Mouse (Mus musculus): ENCODE measurements around the gene Pdx1. TPM values are rescaled to one million over a fixed set of nuclear protein-coding genes. Genes with fewer than 3 reads are reported as not detected.
A peak's percentile ranks its signal among the peaks of the same experiment; 100 is the strongest.

Pdx1 gene
- total RNA-seq (2021), result not detected
- long read RNA-seq, experiment 1, result 0 reads
- long read RNA-seq, experiment 2, result 0 reads

GRCm38 (mm10) chr5:147269926-147270672 lies at the start of gene Pdx1:
Pdx1 (plus strand) TSS chr5:147269959.
- DNase-seq (ENCODE audit: low spot score in 2 of 2), result no peak

DNA sequence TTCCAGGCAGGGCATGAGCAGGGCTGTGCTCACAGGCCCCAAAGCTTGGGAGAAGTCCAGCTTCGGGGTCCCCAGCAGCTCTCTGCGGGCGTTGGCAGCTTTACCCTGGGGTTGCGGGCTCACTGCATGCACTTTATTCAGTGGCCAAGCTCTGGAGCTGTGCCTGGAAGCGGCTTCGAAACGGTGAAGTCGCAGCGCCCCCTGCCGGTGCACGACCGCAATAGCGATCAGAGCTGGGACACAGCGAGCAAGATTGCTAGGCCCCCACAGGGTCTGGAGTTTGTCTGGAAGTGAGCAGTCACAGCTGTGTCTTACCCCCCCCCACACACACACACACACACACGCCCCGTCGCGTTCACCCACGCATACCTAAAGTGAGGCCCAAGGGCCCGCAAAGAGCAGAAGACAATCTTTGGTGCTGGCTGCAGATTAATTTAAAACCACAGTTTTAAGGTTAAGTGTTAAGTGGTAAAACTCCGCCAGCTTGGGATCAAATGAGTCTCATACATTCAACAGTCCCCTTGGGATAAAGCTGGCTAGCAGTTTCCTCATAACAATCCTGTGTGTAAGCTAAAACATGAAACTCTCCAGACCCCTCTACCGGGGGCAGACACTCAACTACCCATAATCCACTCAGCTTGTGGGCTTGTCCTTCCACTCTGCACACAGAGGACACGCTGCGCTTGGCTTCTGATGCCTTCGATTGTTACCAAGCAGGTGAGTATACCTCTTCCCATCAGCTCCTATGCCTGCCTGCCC lies 42.2 kb upstream of the Pdx1 start:
- peak; percentile 73 to 82 for DNase-seq (ENCODE audit: low spot score in 2 of 2)

DNA sequence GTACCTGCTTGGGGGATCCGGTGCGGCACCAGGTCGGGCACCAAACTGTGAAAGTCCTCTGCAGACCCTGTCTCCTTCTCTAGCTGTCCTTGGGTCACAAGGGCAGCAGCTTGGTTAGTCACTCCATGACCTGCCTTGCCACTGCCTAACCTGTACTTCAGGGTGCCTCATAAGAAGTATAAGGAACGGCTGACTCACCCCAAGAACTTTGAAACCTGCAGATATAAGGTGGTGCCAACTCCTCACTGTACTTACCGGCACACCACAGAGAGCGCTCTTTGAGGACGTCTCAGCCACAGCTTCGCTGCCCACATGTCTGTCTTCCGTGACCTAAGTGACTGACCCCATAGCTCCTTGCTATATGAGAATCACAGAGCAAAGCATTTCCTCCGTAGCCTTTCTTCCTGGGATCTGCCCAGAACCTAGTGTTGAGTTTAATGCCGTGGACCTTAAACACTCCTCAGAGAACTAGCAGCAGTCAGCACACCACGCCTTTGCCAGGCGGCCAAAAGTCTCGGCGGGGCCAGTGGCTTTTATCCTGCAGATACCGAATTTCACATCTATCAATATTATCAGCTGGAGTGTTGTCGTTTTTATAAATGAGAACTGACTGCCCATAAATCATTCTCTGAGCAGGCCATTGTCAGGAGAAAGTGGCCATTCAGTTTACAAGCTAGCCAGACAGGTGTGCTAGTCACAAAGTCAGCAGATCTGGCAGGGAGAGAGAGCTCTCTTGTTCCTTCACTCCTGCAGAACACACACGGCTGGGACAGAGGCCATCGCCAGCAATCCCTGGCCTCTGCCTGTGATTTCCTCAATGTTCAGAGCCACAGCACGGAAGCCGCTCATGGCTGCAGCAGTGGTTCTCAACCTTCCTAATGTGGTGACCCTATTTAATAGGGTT lies 34.1 kb upstream of the Pdx1 start:
- DNase-seq (ENCODE audit: low spot score in 2 of 2), result no peak

GRCm38 (mm10) chr5:147243908-147244307 lies 25.9 kb upstream of the Pdx1 start:
- DNase-seq (ENCODE audit: low spot score in 2 of 2), result no peak

DNA sequence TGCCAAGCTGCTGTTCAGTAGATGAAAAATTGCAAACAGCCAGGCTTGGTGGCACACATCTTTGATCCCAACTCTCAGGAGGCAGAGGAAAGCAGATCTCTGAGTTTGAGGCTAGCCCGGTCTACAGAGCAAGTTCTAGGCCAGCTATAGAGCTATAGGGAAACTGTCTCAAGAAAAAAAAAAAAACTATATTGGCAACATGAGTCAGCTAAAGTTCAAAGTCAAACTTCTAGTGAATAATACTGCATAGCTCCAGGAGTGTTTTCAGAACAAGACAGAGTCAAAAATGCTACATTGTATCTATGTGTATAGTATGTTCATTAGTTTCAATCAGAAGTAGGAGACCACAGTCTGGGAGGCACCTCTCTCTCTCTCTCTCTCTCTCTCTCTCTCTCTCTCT lies 9.6 kb upstream of the Pdx1 start:
- DNase-seq (ENCODE audit: low spot score in 2 of 2), result no peak

GRCm38 (mm10) chr5:147260778-147261177 lies 9.0 kb upstream of the Pdx1 start:
- DNase-seq (ENCODE audit: low spot score in 2 of 2), result no peak

- DNase-seq (ENCODE audit: low spot score in 2 of 2), result no peak
Observed at GRCm38 (mm10) chr5:147261899-147262541, 7.7 kb upstream of the Pdx1 start.

DNA sequence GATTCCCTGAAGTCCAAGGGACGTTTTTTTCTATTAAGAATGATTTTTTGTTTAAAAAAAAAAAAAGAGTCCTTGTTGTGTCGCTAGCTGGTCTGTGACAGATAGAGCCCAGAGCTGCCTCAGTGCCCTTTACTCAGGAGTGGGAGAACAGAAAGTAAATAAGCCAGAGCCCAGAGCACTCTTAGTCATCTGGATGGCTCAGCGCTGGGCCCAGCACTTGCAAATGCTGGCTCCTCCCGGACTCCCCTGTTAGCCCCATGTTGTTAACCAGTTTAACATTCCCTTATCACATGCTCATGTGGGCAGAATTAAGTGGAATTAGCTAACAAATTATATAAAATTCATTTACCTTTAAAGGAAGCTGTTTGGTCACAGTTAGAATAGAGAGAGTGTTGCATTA lies 5.8 kb upstream of the Pdx1 start:
- no peak for DNase-seq (ENCODE audit: low spot score in 2 of 2)

DNA sequence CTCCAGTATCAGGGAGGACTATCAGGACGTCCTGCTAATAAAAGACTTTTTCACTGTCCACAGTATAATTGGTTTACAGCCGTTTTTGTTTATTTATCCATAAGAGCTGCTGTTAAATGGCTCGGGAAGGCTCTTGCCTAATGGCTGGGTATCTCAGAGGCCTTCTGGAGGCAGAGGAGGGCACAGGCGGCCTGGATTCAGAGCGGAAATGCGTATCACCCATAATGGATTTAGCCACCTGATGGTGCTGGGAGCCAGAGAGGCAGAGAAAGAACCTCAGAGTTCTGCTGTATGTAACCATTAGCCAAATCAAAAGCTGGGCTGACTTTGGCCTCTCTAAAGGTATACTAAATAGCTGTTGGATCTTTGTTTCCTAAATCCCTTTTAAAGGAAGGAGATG lies 2.3 kb upstream of the Pdx1 start:
- no peak for DNase-seq (ENCODE audit: low spot score in 2 of 2)

DNA sequence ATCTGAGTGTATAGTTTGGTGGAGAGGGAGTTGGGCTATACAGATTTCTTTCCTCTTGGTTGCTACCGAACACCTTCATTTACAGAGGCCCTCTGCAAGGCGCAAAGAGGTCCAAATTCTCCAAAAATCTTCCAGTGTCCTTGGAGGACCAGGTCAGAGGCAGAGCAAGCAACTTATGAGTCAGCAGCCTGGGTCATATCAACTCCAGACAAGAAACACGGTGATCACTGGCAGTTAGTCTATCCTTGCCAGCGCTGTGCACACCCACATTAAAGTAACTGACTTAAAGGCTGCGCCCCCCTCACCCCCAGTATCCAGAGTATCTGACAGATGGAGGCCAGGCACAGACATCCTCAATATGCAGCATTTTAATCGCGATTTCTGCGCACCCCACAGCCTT lies 1.0 kb upstream of the Pdx1 start:
- no peak for DNase-seq (ENCODE audit: low spot score in 2 of 2)

- DNase-seq (ENCODE audit: low spot score in 2 of 2), result no peak
Observed at GRCm38 (mm10) chr5:147269371-147269770, 388 bp upstream of the Pdx1 start.

DNA sequence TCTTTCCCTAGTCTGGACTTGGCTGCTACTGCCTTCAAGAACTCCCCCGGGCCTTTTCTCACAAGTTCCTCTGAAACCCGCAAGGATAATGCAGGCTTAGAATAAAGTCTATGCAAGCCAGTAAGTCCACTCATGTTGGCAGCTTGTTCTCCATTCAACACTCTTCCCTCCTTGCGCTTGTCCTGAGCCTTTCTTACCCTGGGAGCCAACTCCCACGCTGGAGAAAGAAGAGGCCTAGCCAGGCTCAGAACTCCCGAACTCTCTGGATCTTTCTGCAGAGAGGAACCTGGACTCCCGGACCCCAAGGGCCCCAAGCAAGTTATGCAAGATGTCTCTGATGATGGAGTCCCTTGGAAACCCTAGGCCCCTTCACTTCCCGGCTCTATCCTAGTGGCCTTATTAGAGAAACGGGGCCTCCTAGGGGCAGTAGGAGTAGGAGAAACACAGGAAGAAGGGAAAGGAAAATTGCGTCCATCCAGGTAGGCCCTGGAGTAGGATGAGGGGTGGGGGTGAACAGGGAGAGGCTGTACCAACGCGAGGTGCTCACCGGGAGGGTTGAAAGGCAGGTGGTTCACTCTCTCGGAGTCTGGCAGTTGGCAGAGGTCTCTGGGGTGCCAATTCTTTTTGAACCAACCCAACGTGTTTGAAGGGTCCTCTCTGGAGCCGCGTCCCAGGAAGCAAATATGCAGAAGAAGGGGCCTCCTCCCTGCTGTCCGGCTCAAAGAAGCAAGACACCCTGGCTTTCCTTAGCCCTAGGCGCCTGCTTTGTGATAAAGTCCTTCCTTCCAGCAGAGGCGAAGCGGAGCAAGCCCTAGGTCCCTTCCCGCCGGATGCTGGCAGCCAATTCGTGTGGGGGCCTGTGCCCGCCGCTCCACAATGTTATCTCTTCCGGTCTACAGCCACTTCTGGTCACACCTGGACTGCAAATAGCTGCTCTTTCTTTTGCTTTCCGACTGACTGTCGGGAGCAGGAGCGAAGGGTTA lies 1.2 kb downstream of the Pdx1 start:
- no peak for DNase-seq (ENCODE audit: low spot score in 2 of 2)

DNA sequence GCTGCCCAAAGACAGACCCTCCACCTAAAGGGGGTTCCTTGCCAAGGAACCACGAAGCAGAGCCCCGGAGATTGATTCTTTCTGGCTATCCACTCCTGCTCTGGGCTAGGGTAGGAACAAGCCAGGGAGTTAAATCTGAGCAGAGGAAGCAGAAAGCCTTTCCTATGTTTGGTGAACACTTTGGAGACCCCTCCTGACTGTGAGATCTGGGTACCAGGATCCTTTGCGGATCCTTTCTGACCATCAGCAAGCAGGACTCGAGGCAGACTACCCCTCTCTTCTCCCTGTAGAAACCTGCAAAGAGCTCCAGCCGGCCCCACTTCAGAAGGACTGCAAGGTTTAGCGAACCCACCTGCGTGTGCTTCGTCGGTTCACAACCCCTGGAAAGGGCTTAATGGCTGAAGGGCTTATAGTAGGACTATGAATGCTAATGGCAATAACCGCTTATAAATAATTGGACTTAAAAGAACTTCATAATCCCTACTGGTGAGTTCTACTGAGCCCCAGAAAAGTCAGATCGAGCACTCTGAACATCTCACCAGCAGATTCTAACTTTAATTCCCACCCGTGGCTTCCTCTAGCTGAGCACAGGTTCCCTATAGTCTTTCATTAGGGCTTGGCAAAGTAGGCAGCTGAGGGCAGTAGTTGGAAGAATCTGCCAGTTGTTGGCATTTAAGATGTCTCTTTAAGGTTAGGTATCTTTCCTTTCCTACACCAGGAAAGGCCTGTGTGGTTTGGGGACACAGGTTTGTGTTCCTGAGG lies 2.5 kb downstream of the Pdx1 start:
- DNase-seq (ENCODE audit: low spot score in 2 of 2), result no peak

DNA sequence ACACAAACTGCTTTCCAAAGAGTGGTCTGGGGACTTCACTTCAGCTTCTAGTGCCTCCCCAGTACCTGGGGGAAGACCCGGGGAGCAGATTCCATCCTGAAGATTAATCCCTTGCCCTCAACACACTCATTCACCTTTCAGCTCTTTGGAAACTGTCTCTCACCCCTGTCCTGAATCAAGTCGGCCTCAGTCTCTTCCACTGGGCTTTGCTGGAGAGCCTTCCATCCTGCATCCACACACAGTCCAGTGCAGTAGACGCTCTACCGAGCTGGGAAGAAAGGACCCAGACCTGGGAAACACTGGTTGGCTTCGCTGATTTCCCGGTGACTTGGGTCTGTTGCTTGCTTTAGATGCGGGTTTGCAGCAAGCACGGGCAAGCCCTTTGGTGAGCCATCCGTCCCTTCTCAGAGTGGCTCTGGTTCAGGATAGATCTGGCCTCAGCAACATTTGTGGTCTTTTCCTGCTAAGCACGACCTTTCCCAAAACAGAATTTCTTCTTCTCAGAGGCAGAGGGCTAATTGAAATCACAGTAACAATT lies 3.1 kb downstream of the Pdx1 start:
- no peak for DNase-seq (ENCODE audit: low spot score in 2 of 2)

- DNase-seq (ENCODE audit: low spot score in 2 of 2), result no peak
Observed at GRCm38 (mm10) chr5:147274174-147275141, 4.7 kb downstream of the Pdx1 start.

DNA sequence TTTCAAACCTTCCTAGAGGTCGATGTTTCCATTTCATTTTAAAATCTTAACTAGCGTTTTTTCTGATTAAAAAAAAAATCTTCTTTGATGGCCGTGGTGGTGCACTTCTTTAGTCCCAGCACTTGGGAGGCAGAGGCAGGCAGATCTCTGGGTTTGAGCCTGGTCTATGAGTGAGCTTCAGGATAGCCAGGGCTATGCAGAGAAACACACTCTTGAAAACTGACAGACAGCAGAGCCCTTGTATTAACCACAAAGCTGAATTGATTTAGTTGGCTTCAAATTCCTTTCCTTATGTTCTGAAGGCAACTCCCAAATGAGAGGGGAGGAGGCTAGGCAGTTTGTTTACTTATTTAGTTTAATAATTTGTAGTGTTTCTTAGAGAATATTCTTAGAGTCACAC lies 6.0 kb downstream of the Pdx1 start:
- DNase-seq (ENCODE audit: low spot score in 2 of 2), result no peak

GRCm38 (mm10) chr5:147276701-147277546 lies 7.2 kb downstream of the Pdx1 start:
- no peak for DNase-seq (ENCODE audit: low spot score in 2 of 2)

Measured in gastrocnemius, postnatal 4 days (tissue).